Mouse (Mus musculus): Measurements from ENCODE around the gene Clmn.

DNA sequence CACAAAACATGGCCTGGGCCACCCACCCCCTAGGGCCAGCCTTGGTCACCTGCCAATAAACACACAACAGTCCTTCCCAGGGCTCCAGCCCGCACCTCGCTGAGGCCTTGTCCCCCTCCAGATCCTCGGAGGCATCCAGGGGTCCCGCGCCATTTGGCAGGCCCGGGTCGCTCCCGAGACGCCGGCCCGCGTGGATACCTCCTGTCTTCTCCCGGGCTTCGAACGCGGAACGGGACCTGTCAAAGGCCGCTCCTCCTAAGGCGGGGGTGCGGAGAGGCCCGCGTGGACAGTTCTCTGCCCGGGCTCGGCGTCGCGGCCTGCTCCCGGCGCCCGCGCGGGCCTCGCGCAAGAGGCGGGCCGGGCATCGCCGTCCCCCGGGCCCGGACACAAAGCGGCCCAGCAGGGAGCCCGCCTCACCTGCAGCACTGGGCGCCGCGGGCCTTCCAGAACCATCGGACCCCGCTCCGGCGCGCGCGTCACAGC lies 113.5 kb downstream of the Clmn start:
- TF ChIP-seq CTCF (conservative IDR thresholded peaks at IDR 0.05; ENCODE audit: low read length) (no peak), POU5F1 (IDR thresholded peaks at IDR 0.05; ENCODE audit: borderline replicate concordance, low read length) (no peak)

All from E14TG2a.4 (cell line).